25 mouse cellular contexts compared by ENCODE assay signal in the genomic region with DNA sequence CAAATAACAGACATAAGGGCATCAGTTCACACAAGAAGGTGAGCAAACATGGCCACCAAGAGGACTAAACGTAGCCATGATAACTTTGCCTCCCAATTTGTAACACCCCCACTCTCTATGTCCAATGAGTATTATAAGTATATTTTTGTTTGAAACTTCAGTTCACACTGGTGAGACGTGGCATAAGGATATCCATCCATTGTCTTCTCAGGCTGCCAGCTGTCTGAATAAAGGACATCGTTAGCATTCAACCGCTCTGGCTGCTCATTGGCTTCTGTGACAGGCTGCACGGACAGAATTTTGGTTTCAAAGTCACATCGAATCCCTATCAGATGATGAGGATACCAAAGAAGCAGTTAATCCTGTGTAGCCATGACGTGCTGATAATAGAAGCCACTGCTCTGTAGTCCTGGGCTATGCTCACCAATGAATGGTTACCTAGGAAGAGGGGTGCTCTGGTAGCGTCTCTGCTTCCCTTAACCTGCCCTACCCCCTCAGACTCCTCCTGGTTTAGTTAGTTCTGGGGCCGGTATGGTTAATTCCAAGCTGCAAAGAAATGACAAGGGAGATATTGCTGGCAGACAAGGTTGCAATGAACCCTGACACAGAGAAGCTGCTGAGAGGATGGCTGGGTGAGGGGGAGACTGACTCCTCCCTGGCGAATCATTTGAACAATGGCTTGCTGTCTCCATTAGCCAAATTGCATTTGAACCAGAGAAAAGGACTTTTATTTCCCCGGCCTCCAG.
DNase-seq lines count a peak whose midpoint lies in the region; ATAC-seq lines count a peak whose summit lies in the region.
"Had no signal": no experiment of that assay in that cellular context is flagged by ENCODE, and none has a peak within 500 bp of the region (broad histone marks: within the 10 kb centered on the region; RNA-seq: fewer than 3 reads in every experiment).

No protein-coding gene starts in this region.

- H3K36me3 ChIP-seq in forebrain, embryonic 12.5 days (replicated peaks) = no peaks in the 10 kb centered on the region
- H3K36me3 ChIP-seq in forebrain, embryonic 14.5 days (ENCODE audit: control insufficient read depth, insufficient read depth, low read length) = no peaks in the 10 kb centered on the region
- H3K36me3 ChIP-seq in neural tube, embryonic 11.5 days (ENCODE audit: control insufficient read depth, insufficient read depth, low read length) = no peaks in the 10 kb centered on the region
- no peaks in the 10 kb centered on the region for H3K36me3 ChIP-seq in neural tube, embryonic 15.5 days
- no peaks in the 10 kb centered on the region for H3K36me3 ChIP-seq in hindbrain, embryonic 15.5 days
- no peaks in the 10 kb centered on the region for H3K36me3 ChIP-seq in neural tube, embryonic 14.5 days (ENCODE audit: control insufficient read depth, insufficient read depth, low read length)
- H3K36me3 ChIP-seq: embryonic facial prominence, embryonic 13.5 days; heart, embryonic 13.5 days; limb, embryonic 10.5 days had no signal

- no peak for DNase-seq in forebrain, embryonic 14.5 days (ENCODE audit: low spot score)
- DNase-seq in neural tube, embryonic 11.5 days (ENCODE audit: low spot score) = no peak
- DNase-seq in kidney, adult 18-20 months = no peak
- DNase-seq in lung, postnatal 14 days = no peak
- DNase-seq: adrenal gland, adult 8-10 months; cerebellum, postnatal 10 days; gastrocnemius, postnatal 10 days; heart, adult 11 months; kidney, adult 2 months; kidney, postnatal 14 days; liver, postnatal 0 days; lung, postnatal 10 days; thymus, postnatal 25 days had no signal

- peak; percentile 55; the same call in 1 of the 2 replicates for ATAC-seq in forebrain, embryonic 12.5 days (ENCODE audit: low FRiP score)
- ATAC-seq in forebrain, embryonic 14.5 days = no peak
- peak; percentile 56; the same call in 1 of the 2 replicates for ATAC-seq in neural tube, embryonic 11.5 days (ENCODE audit: insufficient read depth, low FRiP score, low TSS enrichment)
- ATAC-seq in neural tube, embryonic 15.5 days (ENCODE audit: low FRiP score) = no peak
- ATAC-seq in hindbrain, embryonic 15.5 days (ENCODE audit: low FRiP score, low read depth) = 0 out of 2 replicates have a peak, but pooled peaks have one; percentile 38
- peak; percentile 54; the same call in 1 of the 2 replicates for ATAC-seq in neural tube, embryonic 14.5 days (ENCODE audit: low read depth)
- ATAC-seq: CD4-positive, CD25-positive, alpha-beta regulatory T cell, adult 4 months; liver, postnatal 0 days; Patski had no signal

- H3K9ac ChIP-seq in forebrain, embryonic 12.5 days = no peak overlapping the region
- H3K9ac ChIP-seq in forebrain, embryonic 14.5 days (ENCODE audit: low read length) = no peak overlapping the region
- H3K9ac ChIP-seq in neural tube, embryonic 11.5 days (ENCODE audit: low read length) = peak overlapping the region; percentile 5; the same call in 1 of the 2 replicates
- no peak overlapping the region for H3K9ac ChIP-seq in neural tube, embryonic 15.5 days (replicated peaks)
- H3K9ac ChIP-seq in hindbrain, embryonic 15.5 days = no peak overlapping the region
- H3K9ac ChIP-seq in neural tube, embryonic 14.5 days (replicated peaks; ENCODE audit: low read depth, low read length) = no peak overlapping the region
- H3K9ac ChIP-seq: embryonic facial prominence, embryonic 13.5 days; heart, embryonic 13.5 days; liver, postnatal 0 days had no signal

- H3K4me3 ChIP-seq in forebrain, embryonic 12.5 days (replicated peaks) = no peak overlapping the region
- no peak overlapping the region for H3K4me3 ChIP-seq in forebrain, embryonic 14.5 days (ENCODE audit: low read depth, low read length)
- no peak overlapping the region for H3K4me3 ChIP-seq in neural tube, embryonic 11.5 days (ENCODE audit: low read depth, low read length)
- H3K4me3 ChIP-seq in neural tube, embryonic 15.5 days (replicated peaks) = no peak overlapping the region
- no peak overlapping the region for H3K4me3 ChIP-seq in hindbrain, embryonic 15.5 days
- no peak overlapping the region for H3K4me3 ChIP-seq in neural tube, embryonic 14.5 days (ENCODE audit: low read depth, low read length)
- H3K4me3 ChIP-seq: embryonic facial prominence, embryonic 13.5 days; heart, embryonic 13.5 days; layer of hippocampus, adult 2 months; limb, embryonic 10.5 days; megakaryocyte, embryonic 14.5 days; myocyte had no signal

- no peaks in the 10 kb centered on the region for H3K9me3 ChIP-seq in forebrain, embryonic 12.5 days
- no peaks in the 10 kb centered on the region for H3K9me3 ChIP-seq in forebrain, embryonic 14.5 days (replicated peaks; ENCODE audit: control insufficient read depth, low read length)
- H3K9me3 ChIP-seq in neural tube, embryonic 11.5 days (ENCODE audit: control insufficient read depth, low read length) = no peaks in the 10 kb centered on the region
- H3K9me3 ChIP-seq in neural tube, embryonic 15.5 days (replicated peaks) = no peaks in the 10 kb centered on the region
- no peaks in the 10 kb centered on the region for H3K9me3 ChIP-seq in hindbrain, embryonic 15.5 days
- H3K9me3 ChIP-seq in neural tube, embryonic 14.5 days (ENCODE audit: control insufficient read depth, low read length) = no peaks in the 10 kb centered on the region
- H3K9me3 ChIP-seq: embryonic facial prominence, embryonic 13.5 days; heart, embryonic 13.5 days; limb, embryonic 10.5 days; megakaryocyte, embryonic 14.5 days had no signal

- H3K4me2 ChIP-seq in forebrain, embryonic 12.5 days = no peak overlapping the region
- H3K4me2 ChIP-seq in forebrain, embryonic 14.5 days (ENCODE audit: low read length) = no peak overlapping the region
- no peak overlapping the region for H3K4me2 ChIP-seq in neural tube, embryonic 11.5 days (ENCODE audit: low read depth)
- no peak overlapping the region for H3K4me2 ChIP-seq in neural tube, embryonic 15.5 days
- H3K4me2 ChIP-seq in hindbrain, embryonic 15.5 days = no peak overlapping the region
- H3K4me2 ChIP-seq in neural tube, embryonic 14.5 days (ENCODE audit: low read depth, low read length) = no peak overlapping the region
- H3K4me2 ChIP-seq: embryonic facial prominence, embryonic 13.5 days; heart, embryonic 13.5 days had no signal

- no peaks in the 10 kb centered on the region for H3K27me3 ChIP-seq in forebrain, embryonic 12.5 days
- no peaks in the 10 kb centered on the region for H3K27me3 ChIP-seq in forebrain, embryonic 14.5 days (replicated peaks; ENCODE audit: control insufficient read depth, insufficient read depth, low read length)
- H3K27me3 ChIP-seq in neural tube, embryonic 11.5 days (ENCODE audit: control insufficient read depth, insufficient read depth, low read length) = no peaks in the 10 kb centered on the region
- no peaks in the 10 kb centered on the region for H3K27me3 ChIP-seq in neural tube, embryonic 15.5 days (replicated peaks)
- no peaks in the 10 kb centered on the region for H3K27me3 ChIP-seq in hindbrain, embryonic 15.5 days
- no peaks in the 10 kb centered on the region for H3K27me3 ChIP-seq in neural tube, embryonic 14.5 days (ENCODE audit: control insufficient read depth, insufficient read depth, low read length)
- H3K27me3 ChIP-seq: embryonic facial prominence, embryonic 13.5 days; heart, embryonic 13.5 days; megakaryocyte, embryonic 14.5 days; Patski had no signal

- H3K4me1 ChIP-seq in forebrain, embryonic 12.5 days = peaks cover 17% of the 10 kb centered on the region; the same call in 1 of the 2 replicates
- no peaks in the 10 kb centered on the region for H3K4me1 ChIP-seq in forebrain, embryonic 14.5 days (ENCODE audit: control insufficient read depth, insufficient read depth, low read length)
- peaks cover 12% of the 10 kb centered on the region for H3K4me1 ChIP-seq in neural tube, embryonic 11.5 days (ENCODE audit: control insufficient read depth, insufficient read depth, low read length)
- H3K4me1 ChIP-seq in neural tube, embryonic 15.5 days = peaks cover 12% of the 10 kb centered on the region; the same call in 1 of the 2 replicates
- H3K4me1 ChIP-seq in hindbrain, embryonic 15.5 days (replicated peaks) = peaks cover 6% of the 10 kb centered on the region; the same call in 1 of the 2 replicates
- H3K4me1 ChIP-seq in neural tube, embryonic 14.5 days (ENCODE audit: control insufficient read depth, insufficient read depth, low read length) = no peaks in the 10 kb centered on the region
- H3K4me1 ChIP-seq: embryonic facial prominence, embryonic 13.5 days; heart, embryonic 13.5 days; megakaryocyte, embryonic 14.5 days had no signal

- no peak overlapping the region for H3K27ac ChIP-seq in forebrain, embryonic 12.5 days
- no peak overlapping the region for H3K27ac ChIP-seq in forebrain, embryonic 14.5 days (ENCODE audit: low read depth, low read length)
- H3K27ac ChIP-seq in neural tube, embryonic 11.5 days (ENCODE audit: low read depth, low read length) = peak overlapping the region; percentile 42
- H3K27ac ChIP-seq in neural tube, embryonic 15.5 days (replicated peaks) = no peak overlapping the region
- no peak overlapping the region for H3K27ac ChIP-seq in hindbrain, embryonic 15.5 days (replicated peaks)
- peak overlapping the region; percentile 7; the same call in 1 of the 2 replicates for H3K27ac ChIP-seq in neural tube, embryonic 14.5 days (ENCODE audit: low read depth, low read length)
- H3K27ac ChIP-seq: embryonic facial prominence, embryonic 13.5 days; heart, embryonic 13.5 days; layer of hippocampus, adult 2 months; limb, embryonic 10.5 days had no signal

- 45% methylated on average over 11 of the region's 11 CpGs for WGBS in forebrain, embryonic 12.5 days
- WGBS in forebrain, embryonic 14.5 days = 39% methylated on average over 11 of the region's 11 CpGs
- WGBS in neural tube, embryonic 11.5 days = 50% methylated on average over 11 of the region's 11 CpGs
- WGBS in neural tube, embryonic 15.5 days = 30% methylated on average over 11 of the region's 11 CpGs
- 37% methylated on average over 11 of the region's 11 CpGs for WGBS in hindbrain, embryonic 15.5 days
- WGBS in neural tube, embryonic 14.5 days = 34% methylated on average over 11 of the region's 11 CpGs

Comparison
In these comparisons a context has a peak if more than half of its experiments do, and no peak if none do; other contexts are left out.
1. ATAC-seq: peak in forebrain, embryonic 12.5 days (single experiment), neural tube, embryonic 11.5 days (single experiment), hindbrain, embryonic 15.5 days (single experiment) and neural tube, embryonic 14.5 days (single experiment); none in forebrain, embryonic 14.5 days (single experiment) and neural tube, embryonic 15.5 days (single experiment).
2. H3K27ac ChIP-seq: peak in neural tube, embryonic 11.5 days (single experiment) and neural tube, embryonic 14.5 days (single experiment); none in forebrain, embryonic 12.5 days (single experiment), forebrain, embryonic 14.5 days (single experiment), neural tube, embryonic 15.5 days (single experiment) and hindbrain, embryonic 15.5 days (single experiment).